Mouse (Mus musculus) spleen, adult 18-20 months (tissue): ENCODE measurements around the gene Capn2.

Experiments used
- DNase-seq, 2 experiments: peaks; one replicate each; pipeline ENCODE4 v3.0.0; 2022; ENCODE audit warnings: mixed read lengths in 2 of 2

The Capn2 gene

GRCm38 (mm10) chr1:182500843-182501242 is 16.6 kb downstream of the Capn2 start:
- no peak for DNase-seq

GRCm38 (mm10) chr1:182500224-182500623 is 17.2 kb downstream of the Capn2 start:
- no peak for DNase-seq

GRCm38 (mm10) chr1:182499443-182500089 is 17.8 kb downstream of the Capn2 start:
- DNase-seq, result no peak

- DNase-seq, result no peak
Measured at GRCm38 (mm10) chr1:182497736-182498135, 19.7 kb downstream of the Capn2 start.

GRCm38 (mm10) chr1:182496685-182497084 is 20.7 kb downstream of the Capn2 start:
- DNase-seq, result no peak

- DNase-seq, result no peak
Measured at GRCm38 (mm10) chr1:182494285-182495145, 22.9 kb downstream of the Capn2 start.

- no peak for DNase-seq
Measured at GRCm38 (mm10) chr1:182491839-182492238, 25.6 kb downstream of the Capn2 start.

- DNase-seq, result no peak
Measured at GRCm38 (mm10) chr1:182490568-182490967, 26.8 kb downstream of the Capn2 start.

- peak; percentile 91 to 95 for DNase-seq
Measured at GRCm38 (mm10) chr1:182489803-182490452, 27.5 kb downstream of the Capn2 start.

- no peak for DNase-seq
Measured at GRCm38 (mm10) chr1:182488503-182488902, 28.9 kb downstream of the Capn2 start.

- DNase-seq, result no peak
Measured at GRCm38 (mm10) chr1:182483910-182484274, 33.5 kb downstream of the Capn2 start.

- no peak for DNase-seq
Measured at GRCm38 (mm10) chr1:182482991-182483909, 34.2 kb downstream of the Capn2 start.

- no peak for DNase-seq
Measured at GRCm38 (mm10) chr1:182481646-182482295, 35.6 kb downstream of the Capn2 start.

GRCm38 (mm10) chr1:182481138-182481537 is 36.3 kb downstream of the Capn2 start:
- no peak for DNase-seq

GRCm38 (mm10) chr1:182478935-182479334 is 38.5 kb downstream of the Capn2 start:
- DNase-seq, result no peak

- DNase-seq, result no peak
Measured at GRCm38 (mm10) chr1:182475005-182475796, 42.2 kb downstream of the Capn2 start.

GRCm38 (mm10) chr1:182465978-182466377 is 51.4 kb downstream of the Capn2 start:
- DNase-seq, result no peak

GRCm38 (mm10) chr1:182465309-182465708 is 52.1 kb downstream of the Capn2 start:
- no peak for DNase-seq

GRCm38 (mm10) chr1:182461813-182462212 is 55.6 kb downstream of the Capn2 start:
- no peak for DNase-seq

- DNase-seq, result peak in 1 of 2 experiments; percentile 11
Measured at GRCm38 (mm10) chr1:182461261-182461660, 56.1 kb downstream of the Capn2 start.
